Mouse (Mus musculus) liver, adult (tissue): Measurements from ENCODE around the gene Ddx52.

Source experiments
- GATA4 ChIP-seq: IDR thresholded peaks from 2 replicates; pipeline ENCODE4 v1.6.1; 2014; ENCODE audit warnings: mild to moderate bottlenecking, low read length; ENCODE audit not compliant: insufficient replicate concordance

Gene Ddx52

DNA sequence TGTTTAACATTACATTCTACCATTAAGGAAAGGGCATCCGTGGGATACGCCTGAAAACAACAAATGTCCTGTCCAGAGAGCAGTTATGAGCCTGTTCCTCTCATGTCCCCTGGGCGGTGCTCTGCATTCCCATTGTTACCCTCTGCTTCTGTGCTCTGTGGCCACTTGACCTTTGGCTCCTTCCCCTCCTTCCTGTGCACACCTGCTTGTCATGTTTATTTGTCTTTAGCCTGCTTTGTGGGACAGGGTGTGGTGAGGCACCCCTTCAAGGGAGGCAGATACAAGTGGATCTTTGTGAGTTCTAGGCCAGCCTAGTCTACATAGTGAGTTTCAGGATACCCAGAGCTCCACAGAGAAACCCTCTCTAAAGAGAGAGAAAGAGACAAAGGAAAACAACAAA is 52.6 kb downstream of the Ddx52 start:
- TF ChIP-seq GATA4: no peak

DNA sequence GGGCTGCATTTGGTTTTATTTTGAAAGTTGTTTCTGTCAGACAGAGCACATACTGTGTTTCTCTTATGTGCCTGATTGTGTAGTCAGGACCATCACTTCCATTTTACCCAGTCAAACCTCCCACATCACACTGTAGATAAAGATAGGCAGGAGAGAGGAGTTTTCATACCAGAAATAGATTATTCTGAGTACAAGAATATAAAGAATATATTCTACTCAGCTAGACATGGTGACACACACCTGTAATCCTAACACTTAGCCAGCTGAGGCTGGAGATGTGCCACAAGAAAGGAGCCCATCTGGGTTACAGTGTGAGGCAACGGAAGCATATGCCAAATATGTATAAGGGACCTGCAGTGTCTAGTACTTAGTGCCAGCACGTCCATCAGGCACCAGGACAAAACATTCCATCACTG is 53.7 kb downstream of the Ddx52 start:
- no peak for TF ChIP-seq GATA4

DNA sequence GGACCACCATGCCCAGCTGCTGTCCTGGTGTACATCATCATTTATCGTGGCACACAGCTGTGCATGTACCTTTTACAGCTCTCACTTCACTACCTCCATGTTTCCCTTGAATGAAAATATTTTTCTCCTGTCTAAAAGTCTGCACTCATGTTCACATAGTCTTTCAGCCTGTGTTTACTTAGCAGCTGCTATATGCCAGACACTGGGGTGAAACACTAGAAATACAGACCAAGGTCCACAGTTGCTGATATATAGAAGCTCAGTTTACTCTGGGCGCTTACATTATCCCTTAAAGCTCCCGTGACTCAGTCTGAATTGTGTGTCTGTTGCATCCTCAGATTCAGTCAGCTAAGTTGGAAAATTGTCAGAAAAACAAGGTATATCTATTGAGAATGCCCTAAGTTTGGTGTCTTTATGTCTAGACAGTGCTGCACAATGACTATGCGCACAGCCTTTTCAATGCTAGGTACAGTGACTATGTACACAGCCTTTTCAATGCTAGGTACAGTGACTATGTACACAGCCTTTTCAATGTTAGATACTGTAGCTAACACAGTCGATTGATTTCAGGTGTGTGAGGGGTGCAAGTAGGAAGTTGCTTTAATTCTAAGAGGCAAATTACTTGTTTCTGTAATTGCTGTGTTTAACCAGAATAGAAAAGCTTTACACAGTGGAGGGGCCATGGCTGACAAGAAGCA is 55.5 kb downstream of the Ddx52 start:
- TF ChIP-seq GATA4: no peak

DNA sequence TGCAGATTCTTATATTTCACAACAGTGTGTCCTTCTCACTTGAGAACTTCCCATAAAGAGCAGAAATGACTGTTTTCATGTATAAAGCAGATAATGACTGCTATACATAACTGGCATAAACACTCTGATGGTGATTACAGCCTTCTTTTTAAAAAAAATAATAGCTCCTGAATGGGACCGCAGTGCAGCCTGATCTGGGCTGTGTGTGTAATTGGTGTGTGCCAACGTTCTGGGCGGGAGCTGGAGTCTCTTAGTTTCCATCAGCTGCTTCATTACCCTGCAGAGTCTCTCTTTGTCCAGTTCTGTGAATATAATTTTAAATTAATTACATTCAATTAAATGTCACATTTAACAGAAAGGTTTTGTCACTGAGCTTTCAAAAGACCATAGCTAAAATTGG is 57.1 kb downstream of the Ddx52 start:
- no peak for TF ChIP-seq GATA4

DNA sequence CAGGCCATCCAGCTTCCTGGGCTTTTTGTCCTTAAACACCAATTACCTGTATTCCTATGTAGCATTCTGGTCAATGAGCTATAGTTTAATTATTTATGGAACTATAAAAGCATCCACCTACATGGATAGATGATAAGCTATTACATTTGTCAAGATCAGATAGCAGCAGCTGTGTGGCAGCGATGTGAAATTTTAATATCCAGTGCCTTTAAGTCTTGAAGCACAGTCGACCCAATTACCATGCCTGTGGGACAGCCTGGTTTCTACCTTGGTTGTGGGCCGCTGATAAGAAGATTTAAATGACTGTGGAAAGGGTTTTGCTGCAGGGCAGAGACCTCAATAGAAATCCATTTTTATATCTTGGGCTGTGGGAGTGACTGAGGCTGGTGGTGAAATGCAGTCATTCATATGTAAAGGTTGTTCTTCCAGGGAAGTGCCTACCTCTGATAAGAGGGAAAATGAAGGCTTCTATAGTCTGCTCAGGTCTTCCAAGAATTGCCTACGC is 57.6 kb downstream of the Ddx52 start:
- TF ChIP-seq GATA4: no peak

DNA sequence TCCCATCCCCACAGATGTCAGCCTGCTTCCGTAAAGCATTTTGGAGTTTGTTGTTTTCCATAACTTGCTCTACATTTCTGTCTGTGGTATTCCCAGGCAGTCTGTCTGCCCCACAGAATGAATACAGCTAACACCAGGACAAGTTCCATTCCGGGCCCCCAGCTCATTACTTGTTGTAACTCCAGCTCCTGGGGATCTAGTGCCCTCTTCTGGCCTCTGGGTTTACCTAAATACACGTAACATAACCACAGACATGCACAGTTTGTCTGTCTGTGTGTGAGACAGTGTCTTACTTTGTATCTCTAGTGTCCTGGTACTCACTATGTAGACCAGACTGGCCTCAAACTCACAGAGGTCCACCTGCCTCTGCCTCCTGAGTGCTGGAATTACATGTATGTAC is 59.4 kb downstream of the Ddx52 start:
- TF ChIP-seq GATA4: no peak

DNA sequence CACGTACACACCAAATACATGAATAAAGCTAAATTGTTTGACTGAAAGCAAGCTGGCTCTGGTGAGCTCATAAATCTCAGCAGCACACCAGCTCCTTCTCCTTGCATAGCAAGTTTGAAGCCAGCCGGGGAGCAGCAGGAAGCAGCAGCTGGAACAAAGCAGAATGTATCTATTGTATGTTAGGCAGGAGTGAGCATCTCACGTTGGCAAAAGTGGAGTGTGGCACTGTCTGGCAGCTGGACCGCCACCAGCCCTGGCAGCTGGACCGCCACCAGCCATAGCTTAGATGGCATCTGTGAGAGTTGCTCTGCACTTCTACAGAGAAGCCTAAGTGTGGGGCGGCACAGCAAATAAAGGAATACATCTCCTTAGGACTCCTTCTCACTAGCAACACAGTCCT is 62.1 kb downstream of the Ddx52 start:
- no peak for TF ChIP-seq GATA4

DNA sequence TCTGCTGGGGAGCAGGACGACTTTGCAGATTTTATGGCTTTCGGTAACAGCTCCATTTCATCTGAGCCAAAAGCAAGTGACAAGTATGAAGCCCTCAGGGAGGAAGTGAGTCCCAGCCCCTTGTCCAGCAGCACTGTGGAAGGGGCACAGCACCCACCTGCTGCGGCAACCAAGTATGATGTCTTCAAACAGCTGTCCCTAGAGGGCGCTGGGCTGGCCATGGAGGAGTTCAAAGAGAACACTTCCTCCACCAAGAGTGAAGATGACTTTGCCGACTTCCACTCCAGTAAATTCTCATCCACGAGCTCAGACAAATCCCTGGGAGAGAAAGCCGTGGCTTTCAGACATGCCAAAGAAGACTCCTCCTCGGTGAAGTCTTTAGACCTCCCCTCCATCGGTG is 67.1 kb downstream of the Ddx52 start:
- no peak for TF ChIP-seq GATA4

DNA sequence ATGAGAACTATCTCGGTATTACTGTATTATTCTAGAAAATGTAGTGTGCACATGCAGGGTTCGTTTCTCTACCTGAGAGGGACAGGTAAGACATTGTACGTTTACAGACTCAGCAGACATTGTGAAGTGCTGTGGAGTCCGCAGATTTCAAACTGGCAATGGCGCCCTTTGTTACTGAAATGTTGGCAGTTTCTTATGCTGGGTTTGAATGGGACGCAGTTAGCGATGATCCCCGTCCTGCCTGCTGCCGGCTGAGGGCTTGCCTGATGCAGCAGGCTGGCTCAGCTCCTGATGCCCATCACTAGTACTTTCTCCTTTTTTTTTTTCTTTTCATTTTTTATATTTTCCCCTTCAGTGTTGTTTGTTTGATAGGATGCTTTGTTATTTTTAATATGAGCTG is 68.5 kb downstream of the Ddx52 start:
- no peak for TF ChIP-seq GATA4

DNA sequence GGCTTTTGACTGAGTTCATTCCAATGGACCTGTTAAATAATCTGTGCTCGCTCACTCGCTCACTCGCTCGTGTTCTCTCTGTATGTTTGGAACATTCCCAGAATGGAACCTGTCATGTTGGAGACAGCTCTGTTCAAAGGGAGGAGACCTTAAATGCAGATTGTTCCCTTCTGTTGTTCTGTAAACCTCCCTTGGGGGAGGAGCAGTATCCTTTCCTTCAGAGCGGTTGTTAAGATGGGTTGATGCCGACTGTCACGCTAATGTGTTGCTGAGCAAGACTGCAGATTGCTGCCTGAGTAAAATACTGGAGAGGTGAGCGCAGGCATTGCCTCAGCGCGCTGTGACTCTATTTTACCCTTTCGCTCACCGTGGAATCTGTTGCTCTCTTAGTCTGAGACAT is 69.2 kb downstream of the Ddx52 start:
- no peak for TF ChIP-seq GATA4

DNA sequence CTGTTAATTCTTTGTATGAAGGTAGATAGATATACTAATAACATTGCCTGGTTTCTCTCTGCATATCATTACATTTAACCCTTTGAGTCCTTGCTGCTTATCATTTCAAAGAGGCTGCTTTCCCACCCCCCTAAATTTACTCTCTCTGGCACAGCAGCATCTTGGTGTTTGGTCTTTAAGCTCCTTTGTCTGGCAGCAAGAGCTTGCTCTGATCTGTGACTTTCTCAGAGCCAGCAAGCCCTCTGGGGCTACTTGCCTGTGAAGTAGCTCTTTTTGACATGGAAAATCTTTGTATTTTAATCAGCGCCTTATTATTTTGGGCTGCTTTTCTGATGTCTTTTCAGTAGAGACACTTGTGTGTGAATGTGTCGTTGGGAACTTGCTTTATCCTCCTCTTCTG is 69.7 kb downstream of the Ddx52 start:
- TF ChIP-seq GATA4: no peak
